Mouse (Mus musculus): ENCODE measurements around the gene Tmod3.

Tmod3 gene

DNA sequence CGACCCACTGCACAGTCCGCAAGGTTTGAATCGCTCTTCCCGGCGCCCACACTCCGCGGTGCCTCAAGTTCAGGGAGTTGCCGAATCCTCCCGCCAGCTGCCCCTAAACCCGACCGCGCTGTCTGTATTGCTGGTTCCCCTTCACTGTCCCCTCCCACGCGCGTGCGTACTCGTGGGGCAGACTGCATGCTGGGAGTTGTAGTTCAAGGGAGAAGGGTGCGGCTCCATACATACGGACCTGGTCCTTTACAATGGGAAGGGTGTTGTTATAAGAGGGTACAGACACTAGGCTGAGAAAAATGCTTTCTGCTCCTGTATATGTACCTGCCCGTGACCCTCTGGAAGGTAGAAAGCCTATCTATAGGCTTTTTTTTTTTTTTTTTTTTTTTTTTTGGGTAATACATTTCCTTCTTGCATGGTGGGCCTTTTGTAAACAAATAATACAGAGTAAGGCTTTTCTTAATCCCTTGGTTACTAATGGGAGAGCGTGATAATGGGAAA, at the start of gene Tmod3:
Gene Tmod3, minus strand, starts transcription at position 146 of the 501 bp plus-strand sequence.
- peak; percentile 95 for DNase-seq (ENCODE audit: low read depth, low spot score)

DNA sequence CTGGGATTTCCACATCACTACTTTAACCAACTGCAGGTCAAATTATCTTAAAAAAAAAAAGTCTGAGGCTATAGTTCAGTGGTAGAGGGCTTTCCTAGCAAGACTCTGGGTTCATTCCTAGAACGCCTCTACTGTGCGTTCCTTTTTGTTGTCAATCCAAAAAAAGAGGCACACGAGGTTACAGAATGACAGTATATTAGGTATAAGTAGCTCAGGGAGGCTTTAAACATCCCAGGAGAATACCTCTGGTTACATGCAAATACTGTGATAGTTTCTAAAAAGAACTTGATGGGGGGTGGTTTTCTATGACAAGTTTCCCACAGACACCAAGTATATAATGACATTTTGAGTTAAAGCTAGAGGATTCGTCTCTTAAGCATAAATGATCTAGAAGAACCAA, 48.0 kb upstream of the Tmod3 start:
- DNase-seq (ENCODE audit: low read depth, low spot score): no peak

DNA sequence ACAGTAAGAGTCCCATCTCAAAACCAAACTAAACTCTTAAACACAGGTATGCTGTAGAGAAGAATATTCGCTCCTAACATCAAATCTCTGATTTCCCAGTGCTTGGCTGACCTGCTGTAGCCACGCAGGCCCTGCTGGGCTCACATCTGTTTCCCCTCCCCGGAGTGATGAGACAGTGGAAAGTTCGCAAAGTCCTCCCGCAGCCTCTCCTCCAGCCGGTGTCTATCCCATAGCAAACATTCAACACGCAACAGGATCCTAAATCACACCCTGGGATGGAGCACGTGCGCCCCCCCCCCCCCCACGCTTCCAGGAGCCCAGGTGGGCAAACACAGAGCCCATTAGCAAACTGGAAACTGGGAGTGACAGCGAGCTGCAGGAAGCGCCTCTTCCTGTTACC, 42.1 kb upstream of the Tmod3 start:
- DNase-seq (ENCODE audit: low read depth, low spot score): no peak

DNA sequence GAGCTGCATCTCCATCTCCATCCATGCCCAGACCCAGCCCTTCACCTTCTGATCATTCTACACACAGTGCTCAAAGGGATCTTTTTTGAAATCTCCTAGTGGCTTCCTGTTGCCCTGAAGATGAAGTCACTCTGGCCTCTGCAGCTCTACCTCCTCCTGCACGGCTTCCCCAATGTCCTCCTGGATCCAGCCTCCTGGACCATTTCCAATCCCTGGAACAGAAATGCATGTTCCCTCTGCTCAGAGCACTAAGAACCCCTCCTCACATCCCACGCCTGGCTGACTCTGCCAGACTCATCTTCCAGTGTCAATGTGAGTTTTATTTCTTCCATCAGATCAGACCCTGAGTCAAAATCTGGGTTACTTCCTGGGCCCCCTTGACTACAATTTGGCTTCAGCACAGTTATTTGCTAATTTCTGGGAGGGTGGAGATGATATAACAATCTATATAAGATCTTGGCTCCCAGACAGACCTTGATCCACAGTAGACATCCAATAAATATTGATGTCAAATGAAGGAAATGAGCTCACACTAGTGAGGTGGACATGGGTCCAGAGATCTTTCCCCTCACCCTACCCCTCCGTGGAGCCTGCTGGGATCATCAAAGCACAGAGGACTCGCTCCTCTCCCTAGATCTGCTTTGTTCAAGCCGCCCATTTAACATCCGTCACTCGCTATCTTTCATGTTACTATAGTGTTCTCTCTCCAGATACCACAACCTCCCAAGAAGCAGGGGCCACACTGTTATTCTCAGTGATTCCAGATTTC, 40.9 kb upstream of the Tmod3 start:
- no peak for DNase-seq (ENCODE audit: low read depth, low spot score)

DNA sequence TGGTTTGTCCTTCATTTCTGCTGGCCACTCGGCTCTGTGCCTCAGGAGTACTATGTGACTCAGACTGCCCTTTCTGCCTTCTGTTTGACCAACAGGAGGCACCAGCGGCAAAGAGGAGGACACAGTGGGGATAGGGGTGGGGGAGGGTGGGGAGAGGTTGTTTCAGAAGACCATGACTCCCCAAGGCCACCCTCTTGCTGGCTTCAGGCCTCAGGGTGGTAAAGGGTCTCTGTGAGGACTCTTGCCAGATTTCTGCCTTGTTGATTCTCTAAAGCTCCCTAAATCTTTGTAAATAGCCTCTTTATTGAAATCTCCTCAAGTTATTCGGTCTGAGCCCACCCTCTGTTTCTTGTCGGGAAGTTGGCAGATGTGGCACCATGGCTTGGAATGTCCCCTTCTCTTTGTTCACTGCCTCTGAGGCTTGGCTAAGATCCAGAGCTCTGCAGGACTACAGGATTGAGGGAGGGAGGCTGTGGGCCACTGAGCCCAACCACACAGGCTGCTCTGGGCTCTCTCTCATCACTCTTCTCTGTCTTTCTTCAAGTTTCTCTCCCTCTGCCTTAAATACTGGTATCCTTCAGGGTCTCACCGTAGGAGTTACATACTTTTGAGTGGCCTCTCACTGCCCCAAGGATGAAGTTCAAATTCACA, 39.9 kb upstream of the Tmod3 start:
- peak; percentile 8 for DNase-seq (ENCODE audit: low read depth, low spot score)

DNA sequence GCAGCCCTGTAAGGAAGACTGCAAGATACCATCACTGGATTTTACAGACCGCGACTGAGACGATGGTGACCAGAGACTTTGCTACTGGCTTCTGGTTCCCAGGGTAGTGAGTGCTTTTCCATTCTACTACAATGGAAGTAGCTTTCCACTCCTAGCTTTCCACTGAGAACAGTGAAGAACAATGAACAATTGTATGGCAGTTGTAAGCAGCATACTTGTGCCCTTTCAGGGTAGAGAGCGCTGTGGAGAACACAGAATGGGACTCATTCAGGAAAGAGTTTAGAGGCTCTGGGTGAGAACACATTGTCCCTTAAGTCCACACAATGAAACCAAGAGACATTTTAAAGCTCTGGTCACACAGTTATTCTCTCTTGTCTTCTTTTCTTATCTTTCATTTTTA, 38.1 kb upstream of the Tmod3 start:
- DNase-seq (ENCODE audit: low read depth, low spot score): no peak

DNA sequence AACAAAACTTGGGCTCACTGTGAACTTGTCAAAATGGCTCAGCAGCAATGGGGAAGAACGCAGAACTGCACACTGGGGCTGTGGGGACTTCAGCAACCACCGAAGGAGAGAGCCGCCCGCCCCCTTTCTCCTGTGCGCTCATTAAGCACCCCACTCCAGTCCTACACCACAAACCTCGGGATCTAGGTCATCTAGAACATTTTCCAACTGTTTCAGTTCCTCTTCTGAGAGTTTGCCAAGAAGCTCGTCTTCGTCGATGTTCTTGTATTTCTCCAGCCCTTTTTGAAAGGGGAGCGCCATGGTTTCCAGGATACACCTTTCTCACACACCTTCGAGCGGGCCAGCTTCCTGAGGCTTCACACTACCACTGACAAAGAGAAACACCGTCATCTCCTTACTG, 37.6 kb upstream of the Tmod3 start:
- DNase-seq (ENCODE audit: low read depth, low spot score): no peak

DNA sequence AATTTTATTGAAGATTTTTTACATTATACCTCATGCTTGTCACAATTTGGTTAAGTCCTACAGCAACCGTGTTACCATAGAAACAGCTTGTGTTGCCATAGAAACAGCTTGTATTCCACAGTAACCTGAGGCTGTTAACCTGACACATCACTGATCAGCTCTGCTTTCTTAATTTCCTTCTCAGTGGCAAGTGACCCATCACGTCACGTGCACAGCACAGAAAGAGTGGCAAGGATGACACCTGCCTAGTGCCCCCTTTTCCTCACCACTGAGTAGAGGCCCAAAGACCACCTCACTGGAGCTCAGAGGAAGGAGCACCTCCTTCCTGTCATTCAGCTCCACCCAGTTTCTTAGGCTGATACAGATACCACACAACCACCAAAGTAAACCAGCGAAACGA, 34.0 kb upstream of the Tmod3 start:
- DNase-seq (ENCODE audit: low read depth, low spot score): no peak

DNA sequence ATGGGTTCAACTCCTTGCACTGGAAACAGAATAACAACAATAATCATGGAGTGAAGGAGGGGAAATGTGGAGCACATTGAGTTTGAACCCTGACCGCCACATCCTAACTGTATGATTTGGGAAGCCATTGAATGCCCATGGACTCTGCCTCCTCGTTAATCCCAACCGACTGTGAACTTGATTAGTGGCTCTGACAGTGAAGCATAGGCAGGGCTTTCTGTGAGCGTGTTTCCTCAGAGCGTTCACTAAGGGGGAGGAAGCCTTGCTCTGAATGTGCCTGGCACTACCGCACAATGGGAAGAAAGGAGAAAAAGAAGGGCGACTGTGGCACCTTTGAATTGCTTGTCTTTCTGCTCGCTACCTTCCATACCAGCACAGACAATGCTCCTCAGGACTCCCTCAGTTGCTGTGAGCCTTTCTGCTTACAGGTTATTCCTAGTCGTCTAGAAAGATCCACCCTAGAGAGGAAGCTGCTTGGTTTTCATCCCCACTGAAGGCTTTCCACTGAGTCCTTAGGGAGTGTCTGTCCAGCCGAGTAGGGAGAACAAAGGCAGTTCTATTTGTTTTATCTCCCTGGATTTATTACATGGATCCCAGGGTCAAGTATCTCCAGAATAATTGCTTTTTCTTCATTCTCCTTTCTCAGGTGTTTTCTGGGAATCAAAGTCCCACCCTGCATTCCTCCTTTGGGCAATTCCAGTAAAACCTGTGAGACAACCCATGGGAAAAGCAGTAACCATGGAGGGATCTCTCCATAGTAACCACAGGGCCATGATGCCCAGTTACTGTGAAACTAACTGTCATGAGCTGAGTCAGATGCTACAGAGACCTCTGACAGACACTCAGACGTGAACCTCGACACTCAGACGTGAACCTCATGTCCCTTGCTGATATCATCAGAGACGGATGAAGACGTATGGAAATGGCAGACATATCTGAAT, 30.7 kb upstream of the Tmod3 start:
- no peak for DNase-seq (ENCODE audit: low read depth, low spot score)

DNA sequence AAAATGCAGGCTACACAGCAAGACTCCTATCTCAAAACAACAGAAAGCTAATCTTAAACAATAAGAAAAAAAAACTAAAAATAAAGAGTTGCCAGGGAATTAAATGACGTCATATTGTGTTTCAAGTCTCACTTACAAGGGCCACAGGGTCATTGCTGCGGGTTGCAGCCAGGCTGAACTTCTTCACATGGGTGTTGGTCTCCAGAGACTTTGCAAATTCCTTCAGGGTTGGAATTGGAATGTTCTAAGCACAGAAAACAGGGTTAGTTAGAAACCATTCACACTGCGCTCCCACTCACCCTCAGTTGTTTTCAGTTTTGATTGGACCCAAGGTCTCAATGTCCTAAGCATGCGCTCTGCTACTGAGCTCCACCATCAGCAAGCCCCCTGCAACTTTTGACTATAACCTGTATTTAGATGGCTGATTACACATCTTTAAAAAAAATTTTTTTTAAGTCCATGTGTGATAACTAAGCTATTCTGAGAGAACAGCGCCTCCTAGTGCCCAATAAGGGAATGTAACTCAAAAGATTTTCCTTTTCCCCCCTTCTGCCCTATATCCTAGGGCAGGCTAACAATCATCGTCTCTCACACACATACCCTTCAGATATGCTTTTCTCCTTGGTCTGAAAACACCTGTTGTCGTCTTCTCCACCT, 22.4 kb upstream of the Tmod3 start:
- peak; percentile 69 for DNase-seq (ENCODE audit: low read depth, low spot score)

DNA sequence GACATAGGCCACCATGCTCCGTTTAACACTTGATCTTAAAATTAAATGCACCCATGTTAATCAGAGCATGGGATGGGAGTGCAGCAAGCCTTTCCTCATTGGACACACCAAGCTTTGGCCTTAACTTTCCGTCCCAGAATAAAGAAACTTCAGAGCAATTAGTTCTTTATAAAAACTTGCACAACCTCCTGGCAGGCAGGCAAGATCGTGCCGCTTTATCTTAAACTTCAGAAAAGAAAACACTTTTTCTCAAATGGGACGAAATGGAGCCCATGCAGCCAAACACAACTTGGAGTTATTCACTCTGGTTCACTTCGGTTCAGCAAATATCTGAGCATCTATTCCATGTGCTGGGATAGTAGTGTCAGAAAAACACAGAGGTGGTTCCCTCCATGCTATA, 19.9 kb upstream of the Tmod3 start:
- no peak for DNase-seq (ENCODE audit: low read depth, low spot score)

DNA sequence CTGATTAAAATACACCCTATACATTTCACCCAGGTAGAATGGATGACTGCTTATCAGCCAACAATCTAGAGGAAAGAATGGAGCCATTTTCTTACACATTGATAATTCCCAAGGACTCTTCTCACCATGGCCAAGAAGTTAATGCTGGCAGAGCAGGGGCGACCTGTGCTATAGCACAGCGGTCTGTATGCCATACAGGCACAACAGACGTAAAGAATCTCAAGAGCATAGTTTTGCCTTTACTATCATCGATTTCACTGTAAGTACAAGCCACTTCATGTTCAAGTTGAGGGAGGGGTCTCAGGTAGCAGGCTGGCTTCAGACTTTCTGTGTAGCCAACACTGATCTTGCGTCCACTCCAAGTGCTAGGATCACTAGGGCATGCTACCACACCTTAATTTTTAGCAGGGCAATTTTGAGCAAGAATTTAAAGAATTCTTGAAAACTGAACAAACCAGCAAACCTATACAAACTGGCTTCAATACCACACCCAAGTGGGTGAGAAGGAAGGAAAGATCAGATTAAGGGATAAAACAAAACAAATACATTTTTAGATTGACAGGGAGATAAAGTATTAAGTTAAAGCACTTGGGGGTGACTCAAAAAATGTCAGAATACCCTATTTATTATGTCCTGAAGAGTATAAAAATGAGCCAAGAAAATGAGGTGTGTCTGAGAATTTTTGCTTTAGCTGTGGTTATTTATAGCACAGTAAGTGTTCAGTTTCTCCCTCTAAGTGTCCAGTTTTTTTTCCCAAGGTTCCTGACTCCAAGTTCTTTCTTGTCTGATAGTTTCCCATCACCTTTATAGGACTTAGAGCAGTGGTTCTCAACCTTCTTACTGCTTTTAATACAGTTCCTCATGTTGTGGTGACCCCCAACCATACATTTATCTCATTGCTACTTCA, 11.8 kb upstream of the Tmod3 start:
- DNase-seq (ENCODE audit: low read depth, low spot score): no peak

DNA sequence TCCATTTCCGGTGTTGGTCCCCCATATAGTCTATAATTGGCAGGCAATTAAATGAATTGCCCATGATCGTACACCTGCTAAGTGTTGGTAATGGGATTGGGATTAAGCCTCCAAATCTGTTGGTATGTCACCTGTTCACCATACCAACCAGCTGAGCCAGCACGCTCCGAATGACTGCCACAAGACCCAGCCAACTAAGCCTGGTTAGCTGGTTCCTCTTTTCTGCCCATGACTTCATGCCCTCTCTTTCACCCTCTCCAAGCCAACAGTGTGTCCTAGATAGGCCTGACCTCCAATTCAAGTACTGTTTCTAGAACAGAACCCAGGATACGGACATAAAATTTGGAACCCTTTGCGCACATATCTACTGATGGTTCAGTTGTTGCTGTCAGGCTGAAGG, 8.9 kb upstream of the Tmod3 start:
- no peak for DNase-seq (ENCODE audit: low read depth, low spot score)

DNA sequence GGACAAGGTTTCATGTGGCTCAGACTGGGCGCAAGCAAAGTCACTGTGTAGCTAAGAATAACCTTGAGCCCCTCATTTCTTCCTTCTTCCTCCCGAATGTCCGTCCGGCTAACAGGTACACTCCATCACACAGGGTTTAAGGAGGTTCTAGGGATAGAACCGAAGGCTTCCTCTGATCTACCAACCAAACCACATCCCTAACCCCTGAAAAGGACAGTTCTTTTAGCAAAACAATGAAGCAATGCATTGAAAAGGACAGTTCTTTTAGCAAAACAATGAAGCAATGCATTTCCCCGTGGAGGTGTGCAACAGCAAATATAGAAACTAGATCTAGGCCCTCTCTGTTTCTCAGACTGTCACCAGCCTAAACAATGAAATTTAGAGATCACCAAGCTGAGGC, 5.4 kb upstream of the Tmod3 start:
- no peak for DNase-seq (ENCODE audit: low read depth, low spot score)

DNA sequence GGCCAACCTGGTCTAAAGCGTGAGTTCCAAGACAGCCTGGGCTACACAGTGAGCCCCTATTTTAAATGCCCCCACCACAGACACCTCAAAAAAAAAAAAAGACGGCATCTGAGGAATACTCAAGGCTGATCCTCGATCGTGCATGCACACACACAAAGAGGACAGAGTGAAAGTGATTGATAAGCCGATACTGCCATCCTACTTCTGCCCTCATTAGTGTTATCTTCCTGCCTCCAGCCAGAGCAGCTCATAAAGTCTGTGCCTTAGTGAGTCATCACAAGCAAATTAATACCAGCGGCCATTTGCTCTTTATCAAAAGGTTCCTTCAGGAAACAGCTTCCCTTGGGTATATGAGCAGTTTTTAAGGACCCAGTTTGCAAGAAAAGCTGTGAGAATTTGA, 4.2 kb upstream of the Tmod3 start:
- DNase-seq (ENCODE audit: low read depth, low spot score): no peak

DNA sequence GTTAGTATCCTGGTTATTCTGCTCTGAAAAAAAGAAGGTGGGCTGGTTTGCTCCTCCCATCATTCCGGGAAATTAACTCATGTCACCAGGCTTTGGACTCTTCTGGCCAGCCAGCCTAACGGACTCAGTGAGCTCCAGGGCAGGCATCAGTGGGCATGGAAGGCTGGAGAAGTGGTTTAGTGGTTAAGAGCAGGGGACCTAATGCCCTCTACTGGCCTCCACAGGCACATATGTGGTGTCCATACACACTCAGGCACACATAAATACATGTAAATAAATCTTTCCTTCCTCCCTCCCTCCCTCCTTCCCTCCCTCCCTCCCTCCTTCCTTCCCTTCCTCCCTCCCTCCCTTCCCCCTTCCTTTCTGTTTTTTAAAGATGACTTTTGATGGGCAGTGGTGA, 3.7 kb upstream of the Tmod3 start:
- no peak for DNase-seq (ENCODE audit: low read depth, low spot score)

DNA sequence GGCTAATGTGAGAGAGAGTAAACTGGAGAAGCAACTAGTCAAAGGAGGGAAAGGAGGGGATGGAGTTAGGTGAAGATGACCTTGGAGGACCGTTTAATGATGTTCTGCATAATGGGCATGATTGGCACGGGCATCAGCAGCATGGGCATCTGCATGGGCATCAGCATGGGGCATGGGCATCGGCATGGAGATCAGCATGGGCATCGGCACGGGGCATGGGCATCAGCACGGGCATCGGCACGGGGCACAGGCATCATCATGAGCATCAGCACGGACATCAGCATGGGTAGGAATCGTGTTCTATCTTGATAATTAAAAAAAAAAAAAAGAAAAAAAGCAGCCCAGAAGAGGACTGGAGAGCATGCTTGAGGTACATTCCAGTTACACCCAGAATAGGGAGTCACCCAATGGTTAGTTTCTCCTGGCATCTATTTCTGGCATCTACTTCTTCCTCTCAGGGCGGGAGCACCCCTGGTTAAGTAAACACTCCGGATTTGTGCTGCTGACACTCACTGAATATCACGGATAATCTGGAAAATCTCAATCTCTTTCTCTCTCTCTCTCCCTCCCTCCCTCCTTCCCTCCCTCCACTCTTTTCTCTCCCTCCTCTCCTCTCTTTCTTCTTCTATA, 1.7 kb upstream of the Tmod3 start:
- no peak for DNase-seq (ENCODE audit: low read depth, low spot score)

DNA sequence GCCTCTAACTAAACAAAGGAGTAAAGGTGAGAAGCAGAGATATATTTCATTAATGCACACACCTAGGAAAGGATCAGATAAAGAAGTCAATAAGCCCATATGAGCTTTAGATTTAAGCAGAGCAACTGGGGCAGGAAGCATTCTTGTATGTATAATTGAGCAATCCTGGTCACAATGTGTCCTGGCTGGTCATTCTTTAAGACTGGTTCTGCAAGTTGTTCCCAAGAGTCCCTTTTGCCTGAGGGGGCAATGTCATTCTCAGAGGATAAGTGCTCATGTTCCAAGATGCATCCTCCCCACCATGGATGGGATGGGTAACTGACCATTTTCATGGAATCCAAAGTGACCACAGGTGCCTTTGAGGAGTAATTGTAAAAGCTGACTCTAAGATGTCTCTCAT, 896 bp upstream of the Tmod3 start:
- DNase-seq (ENCODE audit: low read depth, low spot score): no peak

DNA sequence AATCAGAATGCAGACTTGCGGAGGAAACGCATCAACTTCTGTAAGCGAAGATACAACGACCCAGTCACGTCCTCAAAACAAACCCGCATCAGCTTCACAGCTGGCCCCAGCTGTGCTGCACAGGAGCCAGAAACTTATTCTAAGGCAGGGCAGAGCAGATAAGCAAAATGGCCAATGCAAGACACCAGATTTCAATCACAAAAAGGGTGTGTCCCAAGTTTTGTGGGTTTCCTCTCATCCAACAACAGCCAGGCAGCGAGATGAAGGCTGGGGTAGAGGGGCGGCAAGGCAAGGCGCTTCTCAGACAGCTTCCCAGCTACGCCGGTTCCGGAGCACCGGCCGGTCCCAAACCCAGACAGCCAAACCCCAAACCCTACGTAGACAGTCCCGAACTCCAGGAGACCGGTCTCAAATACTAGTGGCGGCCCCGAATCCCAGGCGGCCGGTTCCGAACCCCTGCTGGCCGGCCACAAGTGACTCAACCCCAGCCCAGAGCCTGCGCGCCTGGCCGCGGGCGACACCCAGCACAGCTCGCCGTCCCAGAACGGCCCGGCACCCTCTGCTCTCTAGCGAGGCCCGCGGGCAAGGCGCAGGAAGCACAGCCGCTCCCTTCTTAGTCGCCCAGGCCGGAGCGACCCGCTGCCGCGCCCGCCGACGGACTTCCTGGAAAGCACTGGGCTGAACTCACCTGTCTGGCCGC, 495 bp downstream of the Tmod3 start:
- DNase-seq (ENCODE audit: low read depth, low spot score): peak; percentile 67

DNA sequence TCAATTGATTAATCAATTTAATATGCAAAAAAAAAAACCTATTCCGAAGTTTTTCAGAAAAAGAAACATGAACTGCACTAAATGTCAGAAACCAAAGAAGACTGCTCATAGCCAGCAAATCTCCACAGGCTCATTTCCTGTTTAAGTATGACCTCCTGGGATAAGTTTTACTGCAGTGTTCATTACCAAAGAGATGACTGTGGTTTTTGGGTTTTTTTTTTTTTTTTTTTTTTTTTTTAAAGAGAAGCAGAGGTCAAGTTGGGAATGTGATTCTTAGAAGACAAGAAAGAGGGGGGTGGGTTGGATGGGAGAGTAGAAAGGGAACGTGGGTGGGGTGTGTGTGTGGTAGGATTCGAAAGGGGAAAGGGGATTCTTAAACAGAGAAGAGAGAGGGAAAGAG, 1.1 kb downstream of the Tmod3 start:
- DNase-seq (ENCODE audit: low read depth, low spot score): no peak
